ENCODE assay signal across 19 mouse cellular contexts in genomic region chr11:69752686-69753085, GRCm38 (mm10). TPM values are rescaled to one million over a fixed set of nuclear protein-coding genes. Genes with fewer than 3 reads are reported as not detected.
DNase-seq lines count a peak whose midpoint lies in the region; ATAC-seq lines count a peak whose summit lies in the region.
"Had no signal": no experiment of that assay in that cellular context is flagged by ENCODE, and none has a peak within 500 bp of the region (broad histone marks: within the 10 kb centered on the region; RNA-seq: fewer than 3 reads in every experiment).

No protein-coding gene starts in this region.

- peak overlapping the region; percentile 7; the same call in 1 of the 2 replicates for H3K4me2 ChIP-seq in forebrain, embryonic 13.5 days
- no peak overlapping the region for H3K4me2 ChIP-seq in forebrain, embryonic 15.5 days (replicated peaks)
- no peak overlapping the region for H3K4me2 ChIP-seq in lung, embryonic 16.5 days (ENCODE audit: low read depth, low read length)
- H3K4me2 ChIP-seq in neural tube, embryonic 13.5 days: no peak overlapping the region
- H3K4me2 ChIP-seq: embryonic facial prominence, embryonic 13.5 days; forebrain, embryonic 12.5 days; hindbrain, embryonic 13.5 days had no signal

- H3K27me3 ChIP-seq in forebrain, embryonic 13.5 days: no peaks in the 10 kb centered on the region
- no peaks in the 10 kb centered on the region for H3K27me3 ChIP-seq in forebrain, embryonic 15.5 days
- no peaks in the 10 kb centered on the region for H3K27me3 ChIP-seq in lung, embryonic 16.5 days (ENCODE audit: control insufficient read depth, insufficient read depth, low read depth, low read length)
- H3K27me3 ChIP-seq in neural tube, embryonic 13.5 days: no peaks in the 10 kb centered on the region
- H3K27me3 ChIP-seq: embryonic facial prominence, embryonic 13.5 days; forebrain, embryonic 12.5 days; hindbrain, embryonic 13.5 days; Patski had no signal

- no peak for DNase-seq in lung, postnatal 25 days (ENCODE audit: low spot score)
- peak; percentile 40 to 44 for DNase-seq in adrenal gland, postnatal 36 days
- DNase-seq: gastrocnemius, postnatal 10 days; kidney, adult 11 months; kidney, postnatal 14 days; lung, adult 2 months; thymus, postnatal 36 days had no signal

- no peak overlapping the region for H3K4me3 ChIP-seq in forebrain, embryonic 13.5 days
- H3K4me3 ChIP-seq in forebrain, embryonic 15.5 days: no peak overlapping the region
- no peak overlapping the region for H3K4me3 ChIP-seq in lung, embryonic 16.5 days (ENCODE audit: low read length)
- H3K4me3 ChIP-seq in neural tube, embryonic 13.5 days: no peak overlapping the region
- H3K4me3 ChIP-seq: embryonic facial prominence, embryonic 13.5 days; forebrain, embryonic 12.5 days; hindbrain, embryonic 13.5 days had no signal

- ATAC-seq in forebrain, embryonic 13.5 days: no peak
- no peak for ATAC-seq in forebrain, embryonic 15.5 days (replicated peaks)
- ATAC-seq in lung, embryonic 16.5 days (ENCODE audit: low read depth): no peak
- no peak for ATAC-seq in neural tube, embryonic 13.5 days (ENCODE audit: low read depth)
- no peak for ATAC-seq in erythroid progenitor cell, adult 5-6 weeks (replicated peaks; ENCODE audit: low FRiP score, poor library complexity, severe bottlenecking)
- ATAC-seq: Patski had no signal

- no peak overlapping the region for H3K27ac ChIP-seq in forebrain, embryonic 13.5 days
- no peak overlapping the region for H3K27ac ChIP-seq in forebrain, embryonic 15.5 days (replicated peaks)
- no peak overlapping the region for H3K27ac ChIP-seq in lung, embryonic 16.5 days (ENCODE audit: low read length)
- no peak overlapping the region for H3K27ac ChIP-seq in neural tube, embryonic 13.5 days (replicated peaks)
- H3K27ac ChIP-seq: embryonic facial prominence, embryonic 13.5 days; forebrain, embryonic 12.5 days; hindbrain, embryonic 13.5 days had no signal

- H3K9ac ChIP-seq in forebrain, embryonic 13.5 days: 0 out of 2 replicates have a peak overlapping the region, but pooled peaks have one; percentile 10
- no peak overlapping the region for H3K9ac ChIP-seq in forebrain, embryonic 15.5 days (replicated peaks)
- H3K9ac ChIP-seq in lung, embryonic 16.5 days (ENCODE audit: low read length): 0 out of 2 replicates have a peak overlapping the region, but pooled peaks have one; percentile 34
- H3K9ac ChIP-seq in neural tube, embryonic 13.5 days: peak overlapping the region; percentile 46; the same call in 1 of the 2 replicates
- H3K9ac ChIP-seq: embryonic facial prominence, embryonic 13.5 days; forebrain, embryonic 12.5 days had no signal

- H3K9me3 ChIP-seq in forebrain, embryonic 13.5 days (replicated peaks): no peaks in the 10 kb centered on the region
- no peaks in the 10 kb centered on the region for H3K9me3 ChIP-seq in forebrain, embryonic 15.5 days
- no peaks in the 10 kb centered on the region for H3K9me3 ChIP-seq in lung, embryonic 16.5 days (ENCODE audit: control insufficient read depth, low read length)
- H3K9me3 ChIP-seq in neural tube, embryonic 13.5 days: no peaks in the 10 kb centered on the region
- H3K9me3 ChIP-seq: embryonic facial prominence, embryonic 13.5 days; forebrain, embryonic 12.5 days; hindbrain, embryonic 13.5 days had no signal

- H3K36me3 ChIP-seq in forebrain, embryonic 13.5 days (ENCODE audit: poor library complexity, severe bottlenecking): peaks cover 5% of the 10 kb centered on the region; the same call in 1 of the 2 replicates
- H3K36me3 ChIP-seq in forebrain, embryonic 15.5 days: no peaks in the 10 kb centered on the region
- peaks cover 2% of the 10 kb centered on the region for H3K36me3 ChIP-seq in lung, embryonic 16.5 days (ENCODE audit: control insufficient read depth, insufficient read depth, low read length)
- H3K36me3 ChIP-seq in neural tube, embryonic 13.5 days: peaks cover 4% of the 10 kb centered on the region; the same call in 1 of the 2 replicates

- peaks cover 59% of the 10 kb centered on the region for H3K4me1 ChIP-seq in forebrain, embryonic 13.5 days
- peaks cover 57% of the 10 kb centered on the region for H3K4me1 ChIP-seq in forebrain, embryonic 15.5 days
- H3K4me1 ChIP-seq in lung, embryonic 16.5 days (replicated peaks; ENCODE audit: control insufficient read depth, insufficient read depth, low read length): peaks cover 22% of the 10 kb centered on the region
- H3K4me1 ChIP-seq in neural tube, embryonic 13.5 days (replicated peaks): peaks cover 65% of the 10 kb centered on the region

RNA-seq across cellular contexts. Expression of gene Polr2a, which starts 5.8 kb away (rescaled TPM):
- polyA plus RNA-seq in forebrain, embryonic 13.5 days (2015; fragmentation: Nextera tagmentation; extraction: Ambion mirVana): 23.2 and 24.1 TPM in 2 replicates
- polyA plus RNA-seq in forebrain, embryonic 15.5 days (2015; fragmentation: Nextera tagmentation; extraction: Ambion mirVana): 17.5 and 19.2 TPM in 2 replicates
- polyA plus RNA-seq in lung, embryonic 16.5 days (2015; fragmentation: Nextera tagmentation; extraction: Ambion mirVana): 24.1 and 25.3 TPM in 2 replicates
- total RNA-seq in adrenal gland, postnatal 36 days (2021): 10 to 100 TPM; 86.4 to 90.3 TPM
- polyA plus RNA-seq in neural tube, embryonic 13.5 days (2015; fragmentation: Nextera tagmentation; extraction: Ambion mirVana): 22.9 and 27.2 TPM in 2 replicates
- 124 and 145 TPM in 2 replicates for total RNA-seq in erythroid progenitor cell, adult 5-6 weeks (2015; ENCODE audit: low replicate concordance)
- total RNA-seq in erythroid progenitor cell, adult 5-6 weeks (2017; ENCODE audit: low replicate concordance): 131 and 162 TPM in 2 replicates

RNA-seq across cellular contexts. Expression of gene Slc35g3, which starts 9.1 kb away (rescaled TPM):
- polyA plus RNA-seq in forebrain, embryonic 13.5 days (2015; fragmentation: Nextera tagmentation; extraction: Ambion mirVana): 0.26 and 0.58 TPM in 2 replicates
- polyA plus RNA-seq in forebrain, embryonic 15.5 days (2015; fragmentation: Nextera tagmentation; extraction: Ambion mirVana): 0.28 and 0.56 TPM in 2 replicates
- 0.36 and 0.64 TPM in 2 replicates for polyA plus RNA-seq in lung, embryonic 16.5 days (2015; fragmentation: Nextera tagmentation; extraction: Ambion mirVana)
- total RNA-seq in adrenal gland, postnatal 36 days (2021): not detected
- 0.13 TPM in 1 of 2 replicates, not detected in the other for polyA plus RNA-seq in neural tube, embryonic 13.5 days (2015; fragmentation: Nextera tagmentation; extraction: Ambion mirVana)
- not detected in 2 replicates for total RNA-seq in erythroid progenitor cell, adult 5-6 weeks (2015; ENCODE audit: low replicate concordance)
- not detected in 2 replicates for total RNA-seq in erythroid progenitor cell, adult 5-6 weeks (2017; ENCODE audit: low replicate concordance)
- total RNA-seq: gastrocnemius, postnatal 10 days; left cerebral cortex, postnatal 25 days; megakaryocyte-erythroid progenitor cell, adult 5-6 weeks had no signal
- polyA plus RNA-seq: embryonic facial prominence, embryonic 13.5 days; neural tube, embryonic 11.5 days had no signal

RNA-seq across cellular contexts. Expression of gene Zbtb4, which starts 13.0 kb away (rescaled TPM):
- polyA plus RNA-seq in forebrain, embryonic 13.5 days (2015; fragmentation: Nextera tagmentation; extraction: Ambion mirVana): 1.6 and 1.8 TPM in 2 replicates
- polyA plus RNA-seq in forebrain, embryonic 15.5 days (2015; fragmentation: Nextera tagmentation; extraction: Ambion mirVana): 2.8 and 3.2 TPM in 2 replicates
- 3.5 and 4.9 TPM in 2 replicates for polyA plus RNA-seq in lung, embryonic 16.5 days (2015; fragmentation: Nextera tagmentation; extraction: Ambion mirVana)
- total RNA-seq in adrenal gland, postnatal 36 days (2021): 10 to 100 TPM; 57.7 to 63.8 TPM
- polyA plus RNA-seq in neural tube, embryonic 13.5 days (2015; fragmentation: Nextera tagmentation; extraction: Ambion mirVana): 2.5 and 2.9 TPM in 2 replicates
- 2.9 and 3.8 TPM in 2 replicates for total RNA-seq in erythroid progenitor cell, adult 5-6 weeks (2015; ENCODE audit: low replicate concordance)
- total RNA-seq in erythroid progenitor cell, adult 5-6 weeks (2017; ENCODE audit: low replicate concordance): 0.77 and 3.0 TPM in 2 replicates

RNA-seq across cellular contexts. Expression of gene Chrnb1, which starts 43.1 kb away (rescaled TPM):
- polyA plus RNA-seq in forebrain, embryonic 13.5 days (2015; fragmentation: Nextera tagmentation; extraction: Ambion mirVana): 1.5 TPM in 2 replicates
- 1.2 and 1.4 TPM in 2 replicates for polyA plus RNA-seq in forebrain, embryonic 15.5 days (2015; fragmentation: Nextera tagmentation; extraction: Ambion mirVana)
- polyA plus RNA-seq in lung, embryonic 16.5 days (2015; fragmentation: Nextera tagmentation; extraction: Ambion mirVana): 18.6 and 20.7 TPM in 2 replicates
- total RNA-seq in adrenal gland, postnatal 36 days (2021): 1 to 10 TPM; 1.1 to 1.8 TPM
- polyA plus RNA-seq in neural tube, embryonic 13.5 days (2015; fragmentation: Nextera tagmentation; extraction: Ambion mirVana): 2.4 and 4.5 TPM in 2 replicates
- total RNA-seq in erythroid progenitor cell, adult 5-6 weeks (2015; ENCODE audit: low replicate concordance): not detected in 2 replicates
- 0.77 TPM in 1 of 2 replicates, not detected in the other for total RNA-seq in erythroid progenitor cell, adult 5-6 weeks (2017; ENCODE audit: low replicate concordance)

RNA-seq across cellular contexts. Expression of gene Fgf11, which starts 49.0 kb away (rescaled TPM):
- polyA plus RNA-seq in forebrain, embryonic 13.5 days (2015; fragmentation: Nextera tagmentation; extraction: Ambion mirVana): 3.3 and 3.8 TPM in 2 replicates
- 6.2 and 6.7 TPM in 2 replicates for polyA plus RNA-seq in forebrain, embryonic 15.5 days (2015; fragmentation: Nextera tagmentation; extraction: Ambion mirVana)
- polyA plus RNA-seq in lung, embryonic 16.5 days (2015; fragmentation: Nextera tagmentation; extraction: Ambion mirVana): 1.0 and 1.7 TPM in 2 replicates
- total RNA-seq in adrenal gland, postnatal 36 days (2021): 1 to 10 TPM; 3.9 to 8.6 TPM
- polyA plus RNA-seq in neural tube, embryonic 13.5 days (2015; fragmentation: Nextera tagmentation; extraction: Ambion mirVana): 6.8 and 8.9 TPM in 2 replicates
- total RNA-seq in erythroid progenitor cell, adult 5-6 weeks (2015; ENCODE audit: low replicate concordance): not detected in 2 replicates
- total RNA-seq in erythroid progenitor cell, adult 5-6 weeks (2017; ENCODE audit: low replicate concordance): not detected in 2 replicates
